Mouse (Mus musculus) left cerebral cortex, adult 8-10 months (tissue): Measurements from ENCODE around the gene Sema3c. TPM values are rescaled to one million over a fixed set of nuclear protein-coding genes. Genes with fewer than 3 reads are reported as not detected.

Experiments
- DNase-seq, 2 experiments: peaks; one replicate each; pipeline ENCODE4 v3.0.0; 2022; ENCODE audit warnings: low spot score in 2 of 2
- total RNA-seq, 4 experiments: library from RNA; stranded (reverse); gene quantifications; 2 replicates each; pipeline ENCODE4 v1.2.4; 2022

Sema3c gene
- total RNA-seq, 4 experiments from 2014 or later = 15.9 to 21.9 (median 19.8) TPM

- no peak for DNase-seq
Observed at GRCm38 (mm10) chr5:17770328-17770727, 196.2 kb downstream of the Sema3c start.

- no peak for DNase-seq
Observed at GRCm38 (mm10) chr5:17776571-17776970, 202.5 kb downstream of the Sema3c start.

Other genes starting within 250 kb of the Sema3c start
- not detected for gene Speer4f2, start 201.1 kb upstream of the Sema3c start, total RNA-seq
- not detected for gene Speer4f1, start 98.2 kb upstream of the Sema3c start, total RNA-seq